Mouse (Mus musculus): Measurements from ENCODE around the gene Dmpk. TPM values are rescaled to one million over a fixed set of nuclear protein-coding genes. Genes with fewer than 3 reads are reported as not detected.

The Dmpk gene
- polyA plus RNA-seq, 1 experiment from 2014 or later: 91.3 TPM

DNA sequence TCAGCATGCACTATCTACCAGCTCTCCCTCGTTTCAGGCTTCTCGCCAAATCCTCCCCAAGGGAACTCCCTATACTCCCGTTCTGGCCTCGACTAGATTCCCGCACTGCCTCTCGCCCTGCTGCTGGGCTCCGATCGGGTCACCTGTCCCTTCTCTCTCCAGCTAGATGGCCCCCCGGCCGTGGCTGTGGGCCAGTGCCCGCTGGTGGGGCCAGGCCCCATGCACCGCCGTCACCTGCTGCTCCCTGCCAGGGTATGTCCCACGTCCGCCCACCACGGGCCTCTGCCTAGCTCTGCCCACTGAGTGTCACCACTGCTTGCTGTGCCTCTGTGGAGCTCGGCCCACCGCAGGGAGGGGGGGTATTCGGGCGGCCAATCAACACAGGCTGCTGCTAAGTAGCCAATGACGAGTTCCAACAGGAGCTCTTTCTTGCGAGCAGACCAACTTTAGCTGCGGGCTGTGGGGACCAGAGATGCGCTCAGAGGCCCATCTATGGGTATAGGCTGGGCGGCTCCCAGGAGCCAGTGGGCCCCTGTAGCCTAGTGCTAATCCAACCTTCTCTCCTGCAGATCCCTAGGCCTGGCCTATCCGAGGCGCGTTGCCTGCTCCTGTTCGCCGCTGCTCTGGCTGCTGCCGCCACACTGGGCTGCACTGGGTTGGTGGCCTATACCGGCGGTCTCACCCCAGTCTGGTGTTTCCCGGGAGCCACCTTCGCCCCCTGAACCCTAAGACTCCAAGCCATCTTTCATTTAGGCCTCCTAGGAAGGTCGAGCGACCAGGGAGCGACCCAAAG lies 8.9 kb downstream of the Dmpk start:
- Histone ChIP-seq H3K9me3 (ENCODE audit: control insufficient read depth, low read length) (no peaks in the 10 kb centered on the region), H3K9ac (ENCODE audit: low read length) (peak overlapping the region; percentile 45), H3K4me1 (replicated peaks; ENCODE audit: control insufficient read depth, insufficient read depth) (peaks cover 7% of the 10 kb centered on the region; the same call in 1 of the 2 replicates), H3K4me3 (ENCODE audit: low read depth, low read length) (peak overlapping the region; percentile 70), H3K36me3 (ENCODE audit: control insufficient read depth, insufficient read depth, low read length) (peaks cover 14% of the 10 kb centered on the region; the same call in 1 of the 2 replicates), H3K27ac (replicated peaks) (peak overlapping the region; percentile 65), H3K27me3 (ENCODE audit: control insufficient read depth, insufficient read depth, low read length) (no peaks in the 10 kb centered on the region), H3K4me2 (replicated peaks; ENCODE audit: low read depth) (peak overlapping the region; percentile 83)
- peak; percentile 53 for DNase-seq (ENCODE audit: low spot score)
- ATAC-seq (ENCODE audit: low FRiP score, low TSS enrichment): peak; percentile 8
- TF ChIP-seq EP300 (optimal IDR thresholded peaks at IDR 0.05): no peak
- no peak for TF ChIP-seq CTCF (IDR thresholded peaks at IDR 0.05; ENCODE audit: low read depth)
- WGBS: 9% methylated on average over 36 of the region's 38 CpGs

DNA sequence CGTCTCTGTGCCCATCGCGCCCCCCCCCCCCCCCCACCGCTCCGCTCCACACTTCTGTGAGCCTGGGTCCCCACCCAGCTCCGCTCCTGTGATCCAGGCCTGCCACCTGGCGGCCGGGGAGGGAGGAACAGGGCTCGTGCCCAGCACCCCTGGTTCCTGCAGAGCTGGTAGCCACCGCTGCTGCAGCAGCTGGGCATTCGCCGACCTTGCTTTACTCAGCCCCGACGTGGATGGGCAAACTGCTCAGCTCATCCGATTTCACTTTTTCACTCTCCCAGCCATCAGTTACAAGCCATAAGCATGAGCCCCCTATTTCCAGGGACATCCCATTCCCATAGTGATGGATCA lies 9.5 kb downstream of the Dmpk start:
- Histone ChIP-seq H3K27me3 (ENCODE audit: control insufficient read depth, insufficient read depth, low read length) (no peaks in the 10 kb centered on the region), H3K4me2 (replicated peaks; ENCODE audit: low read depth) (peak overlapping the region; percentile 83), H3K9ac (ENCODE audit: low read length) (peak overlapping the region; percentile 45), H3K4me1 (replicated peaks; ENCODE audit: control insufficient read depth, insufficient read depth) (peaks cover 7% of the 10 kb centered on the region; the same call in 1 of the 2 replicates), H3K4me3 (ENCODE audit: low read depth, low read length) (peak overlapping the region; percentile 70), H3K27ac (replicated peaks) (peak overlapping the region; percentile 65), H3K9me3 (ENCODE audit: control insufficient read depth, low read length) (no peaks in the 10 kb centered on the region), H3K36me3 (ENCODE audit: control insufficient read depth, insufficient read depth, low read length) (peaks cover 14% of the 10 kb centered on the region; the same call in 1 of the 2 replicates)
- DNase-seq (ENCODE audit: low spot score) (peak; percentile 91), ATAC-seq (ENCODE audit: low FRiP score, low TSS enrichment) (peak; percentile 70)
- WGBS: 0% methylated on average over 9 of the region's 15 CpGs
- TF ChIP-seq EP300 (optimal IDR thresholded peaks at IDR 0.05) (no peak), CTCF (IDR thresholded peaks at IDR 0.05; ENCODE audit: low read depth) (peak; percentile 93)

DNA sequence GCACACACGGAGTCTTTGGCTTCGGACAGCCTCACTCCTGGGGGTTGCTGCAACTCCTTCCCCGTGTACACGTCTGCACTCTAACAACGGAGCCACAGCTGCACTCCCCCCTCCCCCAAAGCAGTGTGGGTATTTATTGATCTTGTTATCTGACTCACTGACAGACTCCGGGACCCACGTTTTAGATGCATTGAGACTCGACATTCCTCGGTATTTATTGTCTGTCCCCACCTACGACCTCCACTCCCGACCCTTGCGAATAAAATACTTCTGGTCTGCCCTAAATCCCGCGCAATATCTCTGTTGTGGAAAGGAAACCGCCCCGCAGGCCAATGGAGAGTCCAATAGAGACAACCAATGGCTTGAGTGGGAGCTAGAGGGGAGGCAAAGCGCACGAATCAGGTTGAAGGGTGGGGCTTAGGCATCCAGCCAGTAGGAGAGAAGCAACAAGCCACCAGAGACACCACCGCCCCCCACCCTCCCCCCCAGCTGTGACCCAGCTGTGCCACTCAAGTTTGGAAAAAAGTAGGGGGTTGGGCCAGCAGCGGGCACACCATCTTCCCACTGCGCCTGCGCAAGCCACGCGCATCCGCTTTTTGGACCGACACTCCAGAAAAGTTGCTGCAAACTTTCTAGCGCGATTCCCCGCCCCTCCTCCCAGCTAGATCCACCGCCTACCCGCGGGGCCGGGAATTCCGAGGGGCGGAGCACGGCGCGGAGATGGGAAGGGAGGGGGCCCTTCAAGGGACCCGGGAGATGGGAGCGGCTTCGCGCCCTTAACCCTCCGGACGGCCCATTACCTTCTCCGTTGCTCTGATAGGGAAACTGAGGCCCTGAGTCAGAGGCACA lies 10.1 kb downstream of the Dmpk start:
- H3K4me2 ChIP-seq (replicated peaks; ENCODE audit: low read depth): peak overlapping the region; percentile 83
- TF ChIP-seq EP300 (optimal IDR thresholded peaks at IDR 0.05) (peak; percentile 85), CTCF (IDR thresholded peaks at IDR 0.05; ENCODE audit: low read depth) (no peak)
- peak; percentile 86 for ATAC-seq (ENCODE audit: low FRiP score, low TSS enrichment)
- peaks cover 7% of the 10 kb centered on the region; the same call in 1 of the 2 replicates for H3K4me1 ChIP-seq (replicated peaks; ENCODE audit: control insufficient read depth, insufficient read depth)
- H3K9me3 ChIP-seq (ENCODE audit: control insufficient read depth, low read length): no peaks in the 10 kb centered on the region
- DNase-seq (ENCODE audit: low spot score): peak; percentile 95
- H3K27me3 ChIP-seq (ENCODE audit: control insufficient read depth, insufficient read depth, low read length): no peaks in the 10 kb centered on the region
- peak overlapping the region; percentile 70 for H3K4me3 ChIP-seq (ENCODE audit: low read depth, low read length)
- H3K9ac ChIP-seq (ENCODE audit: low read length): peak overlapping the region; percentile 82
- WGBS: under 1% methylated on average over 45 of the region's 45 CpGs
- H3K27ac ChIP-seq (replicated peaks): peak overlapping the region; percentile 97
- H3K36me3 ChIP-seq (ENCODE audit: control insufficient read depth, insufficient read depth, low read length): peaks cover 14% of the 10 kb centered on the region; the same call in 1 of the 2 replicates

DNA sequence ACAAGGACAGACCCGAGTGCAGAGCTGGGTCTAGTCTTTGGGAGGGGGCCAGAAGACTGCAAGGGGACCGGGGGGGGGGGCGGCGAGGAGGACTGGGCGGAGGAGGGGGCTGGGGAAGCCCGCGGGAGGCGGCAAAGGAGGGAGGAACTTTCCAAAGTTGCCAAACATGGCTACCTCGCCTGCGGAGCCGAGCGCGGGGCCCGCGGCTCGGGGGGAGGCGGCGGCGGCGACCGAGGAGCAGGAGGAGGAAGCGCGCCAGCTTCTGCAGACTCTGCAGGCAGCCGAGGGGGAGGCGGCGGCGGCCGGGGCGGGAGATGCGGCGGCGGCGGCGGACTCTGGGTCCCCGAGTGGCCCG lies 10.8 kb downstream of the Dmpk start, which contains the start of gene Six5:
TSS of gene Six5 (plus strand) at position 124 of the 355 bp plus-strand sequence.
- H3K27me3 ChIP-seq (ENCODE audit: control insufficient read depth, insufficient read depth, low read length): no peaks in the 10 kb centered on the region
- H3K9me3 ChIP-seq (ENCODE audit: control insufficient read depth, low read length): no peaks in the 10 kb centered on the region
- peak within 1 kb of the TSS; percentile 83 for H3K4me2 ChIP-seq (replicated peaks; ENCODE audit: low read depth)
- DNase-seq (ENCODE audit: low spot score) (peak; percentile 67), ATAC-seq (ENCODE audit: low FRiP score, low TSS enrichment) (peak; percentile 7; the same call in 1 of the 2 replicates)
- H3K36me3 ChIP-seq (ENCODE audit: control insufficient read depth, insufficient read depth, low read length): peaks cover 14% of the 10 kb centered on the region; the same call in 1 of the 2 replicates
- peaks cover 7% of the 10 kb centered on the region; the same call in 1 of the 2 replicates for H3K4me1 ChIP-seq (replicated peaks; ENCODE audit: control insufficient read depth, insufficient read depth)
- TF ChIP-seq EP300 (optimal IDR thresholded peaks at IDR 0.05): peak; percentile 1
- TF ChIP-seq CTCF (IDR thresholded peaks at IDR 0.05; ENCODE audit: low read depth): no peak
- WGBS: under 1% methylated on average over 16 of the region's 36 CpGs
- peak within 1 kb of the TSS; percentile 97 for H3K27ac ChIP-seq (replicated peaks)
- H3K9ac ChIP-seq (ENCODE audit: low read length): peak within 1 kb of the TSS; percentile 82
- peak within 1 kb of the TSS; percentile 70 for H3K4me3 ChIP-seq (ENCODE audit: low read depth, low read length)

DNA sequence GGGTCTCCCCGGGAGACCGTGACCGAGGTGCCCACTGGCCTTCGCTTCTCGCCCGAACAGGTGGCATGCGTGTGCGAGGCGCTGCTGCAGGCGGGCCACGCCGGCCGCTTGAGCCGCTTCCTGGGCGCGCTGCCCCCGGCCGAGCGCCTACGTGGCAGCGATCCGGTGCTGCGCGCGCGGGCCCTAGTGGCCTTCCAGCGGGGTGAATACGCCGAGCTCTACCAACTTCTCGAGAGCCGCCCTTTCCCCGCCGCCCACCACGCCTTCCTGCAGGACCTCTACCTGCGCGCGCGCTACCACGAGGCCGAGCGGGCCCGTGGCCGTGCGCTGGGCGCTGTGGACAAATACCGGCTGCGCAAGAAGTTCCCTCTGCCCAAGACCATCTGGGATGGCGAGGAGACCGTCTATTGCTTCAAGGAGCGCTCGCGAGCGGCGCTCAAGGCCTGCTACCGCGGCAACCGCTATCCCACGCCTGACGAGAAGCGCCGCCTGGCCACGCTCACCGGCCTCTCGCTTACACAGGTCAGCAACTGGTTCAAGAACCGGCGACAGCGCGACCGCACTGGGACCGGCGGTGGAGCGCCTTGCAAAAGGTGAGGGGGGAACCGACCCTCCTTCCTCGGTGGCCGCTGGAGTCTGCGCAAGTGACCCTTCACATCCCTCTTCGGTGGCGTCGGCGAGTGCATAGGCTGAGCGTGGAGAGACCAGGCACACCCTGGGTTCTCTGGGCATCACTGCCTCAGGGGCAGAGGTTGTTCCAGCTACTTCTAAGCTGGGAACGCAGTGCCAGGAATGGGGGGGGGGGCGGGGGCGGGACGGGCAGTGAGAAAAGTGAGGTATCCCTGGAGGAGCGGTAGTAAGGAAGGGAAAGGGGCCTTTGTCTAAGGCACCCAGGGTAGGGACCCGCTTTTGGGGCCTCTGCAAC lies 11.4 kb downstream of the Dmpk start:
- Histone ChIP-seq H3K27ac (replicated peaks) (peak overlapping the region; percentile 97), H3K4me2 (replicated peaks; ENCODE audit: low read depth) (peak overlapping the region; percentile 83), H3K27me3 (ENCODE audit: control insufficient read depth, insufficient read depth, low read length) (no peaks in the 10 kb centered on the region), H3K4me1 (replicated peaks; ENCODE audit: control insufficient read depth, insufficient read depth) (peaks cover 7% of the 10 kb centered on the region; the same call in 1 of the 2 replicates), H3K36me3 (ENCODE audit: control insufficient read depth, insufficient read depth, low read length) (peaks cover 14% of the 10 kb centered on the region; the same call in 1 of the 2 replicates), H3K9ac (ENCODE audit: low read length) (peak overlapping the region; percentile 82), H3K9me3 (ENCODE audit: control insufficient read depth, low read length) (no peaks in the 10 kb centered on the region), H3K4me3 (ENCODE audit: low read depth, low read length) (peak overlapping the region; percentile 70)
- peak; percentile 2; the same call in 1 of the 2 replicates for ATAC-seq (ENCODE audit: low FRiP score, low TSS enrichment)
- no peak; the same call in 1 of the 2 replicates for TF ChIP-seq CTCF (IDR thresholded peaks at IDR 0.05; ENCODE audit: low read depth)
- no peak for TF ChIP-seq EP300 (optimal IDR thresholded peaks at IDR 0.05)
- WGBS: under 1% methylated on average over 83 of the region's 87 CpGs
- DNase-seq (ENCODE audit: low spot score): peak; percentile 75

Data from stomach, postnatal 0 days (tissue).